Comparison of ENCODE assay signal across 22 mouse cellular contexts in the genomic region with DNA sequence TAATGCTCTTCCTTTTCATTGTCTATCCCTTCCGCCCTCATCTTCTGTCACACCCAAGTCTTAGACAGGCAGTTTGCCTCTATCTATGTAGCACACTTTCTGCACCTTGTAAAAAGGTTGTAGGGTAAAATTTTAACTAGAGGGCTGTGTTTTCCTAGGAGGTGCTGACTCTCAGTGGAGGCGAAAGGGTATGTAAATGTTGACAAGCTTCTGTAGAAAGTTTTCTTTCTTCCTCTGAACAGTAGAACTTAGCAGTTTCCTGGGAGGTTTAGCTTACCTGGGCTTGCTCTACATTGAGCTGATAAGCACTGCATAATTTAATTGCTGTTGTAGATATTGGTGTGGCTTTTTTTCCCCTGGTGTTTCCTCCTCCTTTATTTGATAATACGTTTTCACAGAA. TPM values are rescaled to one million over a fixed set of nuclear protein-coding genes. Genes with fewer than 3 reads are reported as not detected.
"Had no signal": no experiment of that assay in that cellular context is flagged by ENCODE, and none has a peak within 500 bp of the region (broad histone marks: within the 10 kb centered on the region; RNA-seq: fewer than 3 reads in every experiment).

No protein-coding gene starts in this region.

- H3K36me3 ChIP-seq: liver, embryonic 13.5 days; liver, embryonic 15.5 days; lung, embryonic 15.5 days; neural tube, embryonic 13.5 days; neural tube, embryonic 15.5 days had no signal

- H3K4me1 ChIP-seq: liver, embryonic 13.5 days; liver, embryonic 15.5 days; lung, embryonic 15.5 days; megakaryocyte, embryonic 14.5 days; neural tube, embryonic 13.5 days; neural tube, embryonic 15.5 days had no signal

- H3K27me3 ChIP-seq: liver, embryonic 13.5 days; liver, embryonic 15.5 days; lung, embryonic 15.5 days; megakaryocyte, embryonic 14.5 days; neural tube, embryonic 13.5 days; neural tube, embryonic 15.5 days had no signal

- H3K4me3 ChIP-seq: liver, embryonic 13.5 days; liver, embryonic 15.5 days; lung, embryonic 15.5 days; megakaryocyte, embryonic 14.5 days; myocyte; neural tube, embryonic 13.5 days; neural tube, embryonic 15.5 days had no signal

- DNase-seq: liver, embryonic 13.5 days; lung, adult 2 months; lung, postnatal 14 days; lung, postnatal 36 days; midbrain, embryonic 14.5 days; right cerebral cortex, postnatal 14 days; thymus, adult 2 months; thymus, postnatal 25 days; thymus, postnatal 4 days had no signal

- H3K4me2 ChIP-seq: liver, embryonic 13.5 days; liver, embryonic 15.5 days; lung, embryonic 15.5 days; midbrain, embryonic 11.5 days; neural tube, embryonic 13.5 days; neural tube, embryonic 15.5 days had no signal

- ATAC-seq: lung, postnatal 0 days; midbrain, embryonic 16.5 days had no signal

- H3K27ac ChIP-seq: liver, embryonic 13.5 days; liver, embryonic 15.5 days; lung, embryonic 15.5 days; macrophage; neural tube, embryonic 13.5 days; neural tube, embryonic 15.5 days had no signal

- H3K9ac ChIP-seq: liver, embryonic 13.5 days; liver, embryonic 15.5 days; lung, embryonic 15.5 days; neural tube, embryonic 13.5 days; neural tube, embryonic 15.5 days had no signal

RNA-seq across cellular contexts. Expression of a gene that starts 5.3 kb away (rescaled TPM):
- polyA plus RNA-seq: lung, adult 2 months; lung, embryonic 15.5 days; macrophage; midbrain, embryonic 11.5 days; neural tube, embryonic 11.5 days; neural tube, embryonic 13.5 days; neural tube, embryonic 15.5 days; spleen, adult 2 months; urinary bladder, adult 2 months had no signal
